Mouse (Mus musculus) left cerebral cortex, adult 2 months (tissue): Measurements from ENCODE around the gene Cacng3. TPM values are rescaled to one million over a fixed set of nuclear protein-coding genes. Genes with fewer than 3 reads are reported as not detected.

Experiments
- DNase-seq, 2 experiments: peaks; one replicate each; pipeline ENCODE4 v3.0.0; 2021 to 2022; ENCODE audit warnings: low spot score in 2 of 2, mixed read lengths in 1 of 2; ENCODE audit errors: extremely low spot score in 1 of 2
- H3K27ac ChIP-seq: fragments of 200-600 bp; 2 replicates; pipeline ENCODE4 v1.8.1; 2022
- H3K4me3 ChIP-seq: fragments of 200-600 bp; 2 replicates; pipeline ENCODE4 v1.8.1; 2022
- CTCF ChIP-seq: fragments of 200-600 bp; IDR thresholded peaks from 2 replicates; pipeline ENCODE4 v1.8.1; 2022; ENCODE audit warnings: antibody characterized with exemption, mild to moderate bottlenecking, moderate library complexity
- intact Hi-C: fragments of 180-260 bp; cut with DNase I; formaldehyde crosslinking; loops from one replicate; pipeline ENCODE4 v1.15.1; 2025
- total RNA-seq, 2 experiments: library from RNA; stranded (reverse); gene quantifications; 2 replicates each; pipeline ENCODE4 v1.2.3; 2021

The Cacng3 gene
- total RNA-seq, 2 experiments from 2014 or later = 139 to 151 TPM

GRCm38 (mm10) chr7:122657423-122658126 lies 12.7 kb upstream of the Cacng3 start:
- TF ChIP-seq CTCF = no peak
- no peak overlapping the region for H3K27ac ChIP-seq
- no peak overlapping the region for H3K4me3 ChIP-seq
- no peak for DNase-seq
- intact Hi-C loops = no loop called here

GRCm38 (mm10) chr7:122665311-122666049 lies 4.8 kb upstream of the Cacng3 start:
- no peak for DNase-seq
- TF ChIP-seq CTCF = no peak
- no peak overlapping the region for H3K4me3 ChIP-seq
- intact Hi-C loops = no loop called here
- no peak overlapping the region for H3K27ac ChIP-seq

- peak in 1 of 2 experiments; percentile 29 for DNase-seq
Observed at GRCm38 (mm10) chr7:122667903-122668302, 2.4 kb upstream of the Cacng3 start.

GRCm38 (mm10) chr7:122670873-122671641 lies 765 bp downstream of the Cacng3 start:
- Histone ChIP-seq H3K27ac (peak overlapping the region; percentile 96), H3K4me3 (peak overlapping the region; percentile 66)
- intact Hi-C loops = loop anchor here (1.0 to 5.0 kb wide), 8 partner anchors 32 to 251 kb away; no protein-coding TSS in a partner anchor
- TF ChIP-seq CTCF = no peak
- DNase-seq = peak; percentile 77 to 79

More at GRCm38 (mm10) chr7:122667903-122668302, 2.4 kb upstream of the Cacng3 start:
- TF ChIP-seq CTCF = peak; percentile 73
- Histone ChIP-seq H3K27ac (no peak overlapping the region), H3K4me3 (no peak overlapping the region)
- intact Hi-C loops = no loop called here

- Histone ChIP-seq H3K27ac (peak overlapping the region; percentile 96), H3K4me3 (peak overlapping the region; percentile 66)
- peak; percentile 16 for TF ChIP-seq CTCF
- intact Hi-C loops = loop anchor here (2.0 to 5.0 kb wide), 4 partner anchors 54 to 249 kb away; no protein-coding TSS in a partner anchor
- peak; percentile 26 to 52 for DNase-seq
Observed at GRCm38 (mm10) chr7:122672981-122673380, 2.7 kb downstream of the Cacng3 start.

GRCm38 (mm10) chr7:122675207-122675606 lies 4.9 kb downstream of the Cacng3 start:
- peak overlapping the region; percentile 24; the same call in 1 of the 2 replicates for H3K27ac ChIP-seq
- no peak for TF ChIP-seq CTCF
- H3K4me3 ChIP-seq = peak overlapping the region; percentile 66
- DNase-seq = peak in 1 of 2 experiments; percentile 24
- intact Hi-C loops = no loop called here

GRCm38 (mm10) chr7:122701751-122702150 lies 31.5 kb downstream of the Cacng3 start:
- DNase-seq = peak in 1 of 2 experiments; percentile 38
- H3K27ac ChIP-seq = no peak overlapping the region
- intact Hi-C loops = loop anchor here (2.0 to 10.0 kb wide), 3 partner anchors 27 to 127 kb away; partner anchors contain the start of gene Cacng3
- no peak overlapping the region for H3K4me3 ChIP-seq
- TF ChIP-seq CTCF = no peak

GRCm38 (mm10) chr7:122702443-122702842 lies 32.2 kb downstream of the Cacng3 start:
- intact Hi-C loops = loop anchor here (2.0 to 10.0 kb wide), 3 partner anchors 26 to 128 kb away; partner anchors contain the start of gene Cacng3
- no peak for TF ChIP-seq CTCF
- H3K27ac ChIP-seq = peak overlapping the region; percentile 17; the same call in 1 of the 2 replicates
- no peak overlapping the region for H3K4me3 ChIP-seq
- peak in 1 of 2 experiments; percentile 40 for DNase-seq

- Histone ChIP-seq H3K27ac (peak overlapping the region; percentile 57; the same call in 1 of the 2 replicates), H3K4me3 (no peak overlapping the region)
- no peak for TF ChIP-seq CTCF
- no peak for DNase-seq
- intact Hi-C loops = loop anchor here (10.0 kb wide), 1 partner anchor 132 kb away; no protein-coding TSS in a partner anchor
Observed at GRCm38 (mm10) chr7:122706736-122707135, 36.4 kb downstream of the Cacng3 start.

GRCm38 (mm10) chr7:122716299-122716698 lies 46.0 kb downstream of the Cacng3 start:
- no peak overlapping the region for H3K27ac ChIP-seq
- intact Hi-C loops = no loop called here
- H3K4me3 ChIP-seq = no peak overlapping the region
- TF ChIP-seq CTCF = no peak
- no peak for DNase-seq

GRCm38 (mm10) chr7:122718540-122718939 lies 48.2 kb downstream of the Cacng3 start:
- H3K27ac ChIP-seq = no peak overlapping the region; the same call in 1 of the 2 replicates
- DNase-seq = no peak
- TF ChIP-seq CTCF = no peak
- intact Hi-C loops = no loop called here
- no peak overlapping the region for H3K4me3 ChIP-seq
